Mouse (Mus musculus): Measurements from ENCODE around the gene Bpgm.

DNA sequence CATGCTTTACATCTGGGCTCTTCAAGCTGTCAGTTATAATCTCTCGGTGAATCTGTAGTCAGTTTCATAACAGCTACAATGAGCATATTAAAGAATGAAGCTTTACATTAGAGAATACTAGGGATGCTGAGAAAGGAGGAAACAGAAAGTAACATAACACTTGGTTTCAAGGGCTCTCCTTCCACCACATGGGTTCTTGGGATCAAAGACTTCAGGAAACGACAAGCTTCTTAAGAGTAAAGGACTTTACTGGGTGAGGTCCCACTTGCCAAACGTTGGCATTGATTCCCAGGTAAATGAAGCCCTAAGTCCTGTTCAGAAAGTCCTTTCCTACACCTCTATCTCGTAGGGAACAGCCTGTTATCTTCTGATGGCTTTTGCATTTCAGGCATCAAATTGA lies 15.4 kb upstream of the Bpgm start:
- TF ChIP-seq CTCF (IDR thresholded peaks at IDR 0.05; ENCODE audit: low read depth, low read length), result no peak
- no peak for TF ChIP-seq POLR2A (IDR thresholded peaks at IDR 0.05; ENCODE audit: extremely low read depth, insufficient read depth, low read length)

All from liver, adult 2 months (tissue).